Mouse (Mus musculus) ES-CJ7 (cell line): ENCODE results near the gene Snd1.

ENCODE experiments used
- DNase-seq: peaks from one replicate; pipeline ENCODE4 v3.0.0; 2011; ENCODE audit warnings: low read depth, low spot score

The Snd1 gene

GRCm38 (mm10) chr6:28864684-28865083 is 389.7 kb downstream of the Snd1 start:
- DNase-seq, result no peak

GRCm38 (mm10) chr6:28865112-28865511 is 390.2 kb downstream of the Snd1 start:
- no peak for DNase-seq

GRCm38 (mm10) chr6:28866206-28866605 is 391.3 kb downstream of the Snd1 start:
- DNase-seq, result no peak

- DNase-seq, result no peak
Measured at GRCm38 (mm10) chr6:28867516-28868251, 392.7 kb downstream of the Snd1 start.

GRCm38 (mm10) chr6:28871725-28872420 is 396.9 kb downstream of the Snd1 start:
- no peak for DNase-seq

GRCm38 (mm10) chr6:28872421-28872795 is 397.5 kb downstream of the Snd1 start:
- no peak for DNase-seq

- DNase-seq, result no peak
Measured at GRCm38 (mm10) chr6:28874053-28874452, 399.1 kb downstream of the Snd1 start.

- no peak for DNase-seq
Measured at GRCm38 (mm10) chr6:28874759-28875158, 399.8 kb downstream of the Snd1 start.

GRCm38 (mm10) chr6:28875333-28875732 is 400.4 kb downstream of the Snd1 start:
- DNase-seq, result no peak

GRCm38 (mm10) chr6:28876492-28876891 is 401.6 kb downstream of the Snd1 start:
- no peak for DNase-seq

- peak; percentile 57 for DNase-seq
Measured at GRCm38 (mm10) chr6:28877945-28878666, 403.2 kb downstream of the Snd1 start.

GRCm38 (mm10) chr6:28879315-28879714 is 404.4 kb downstream of the Snd1 start:
- DNase-seq, result no peak

- DNase-seq, result no peak
Measured at GRCm38 (mm10) chr6:28880909-28881308, 406.0 kb downstream of the Snd1 start.

GRCm38 (mm10) chr6:28883518-28883917 is 408.6 kb downstream of the Snd1 start:
- no peak for DNase-seq

GRCm38 (mm10) chr6:28886724-28887440 is 411.9 kb downstream of the Snd1 start:
- DNase-seq, result no peak

GRCm38 (mm10) chr6:28890426-28890825 is 415.5 kb downstream of the Snd1 start:
- DNase-seq, result no peak

- DNase-seq, result no peak
Measured at GRCm38 (mm10) chr6:28891480-28891879, 416.5 kb downstream of the Snd1 start.

- DNase-seq, result no peak
Measured at GRCm38 (mm10) chr6:28895004-28895515, 420.1 kb downstream of the Snd1 start.

GRCm38 (mm10) chr6:28895726-28896125 is 420.8 kb downstream of the Snd1 start:
- no peak for DNase-seq

- no peak for DNase-seq
Measured at GRCm38 (mm10) chr6:28896762-28897320, 421.9 kb downstream of the Snd1 start.

GRCm38 (mm10) chr6:28897326-28898085 is 422.6 kb downstream of the Snd1 start:
- no peak for DNase-seq
